ENCODE assay signal across 8 mouse cellular contexts in the genomic region with DNA sequence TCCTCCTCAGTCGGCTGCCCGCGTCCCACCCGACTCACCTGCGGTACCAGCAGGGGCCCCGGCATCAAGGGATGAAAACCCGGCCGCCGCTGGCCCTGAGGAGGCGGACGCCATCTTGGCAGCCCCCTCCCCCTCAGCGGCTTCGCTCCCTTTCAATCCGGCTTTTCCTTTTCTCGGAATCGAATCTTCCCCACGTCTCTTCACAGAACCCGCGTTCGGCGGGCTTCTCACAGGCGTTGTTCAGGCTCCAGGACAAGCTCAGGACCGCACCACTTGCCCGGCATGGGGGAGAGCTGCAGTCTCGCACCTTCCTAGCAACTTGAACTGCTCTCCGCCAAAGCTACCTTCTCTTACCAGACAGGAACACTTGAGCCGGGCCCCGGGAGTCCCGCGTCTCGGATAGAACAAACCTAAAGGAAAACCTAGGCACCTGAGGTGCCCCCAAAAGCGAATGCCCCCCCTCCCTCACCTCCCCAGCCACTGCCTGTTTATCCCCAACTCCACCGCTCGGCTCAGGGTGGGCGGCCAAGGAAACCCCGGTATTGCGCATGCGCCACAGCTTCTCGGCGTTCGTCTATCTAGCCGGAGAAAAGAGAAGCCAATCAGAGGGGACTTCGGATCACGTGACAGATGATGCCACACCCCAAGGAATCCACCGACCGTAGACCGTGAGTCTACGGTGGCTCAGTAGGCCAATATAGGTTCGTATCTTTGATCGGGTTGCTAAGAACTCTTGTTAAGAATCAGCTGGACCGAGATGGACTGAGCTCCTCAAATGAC. TPM values are rescaled to one million over a fixed set of nuclear protein-coding genes. Genes with fewer than 3 reads are reported as not detected.
DNase-seq lines count a peak whose midpoint lies in the region; ATAC-seq and TF ChIP-seq lines count a peak whose summit lies in the region.

A gene (minus strand): TSS at position 593 of the 780 bp plus-strand sequence.

- H3K9me3 ChIP-seq in forebrain, embryonic 10.5 days: no peaks in the 10 kb centered on the region
- no peaks in the 10 kb centered on the region for H3K9me3 ChIP-seq in heart, embryonic 15.5 days (replicated peaks)
- no peaks in the 10 kb centered on the region for H3K9me3 ChIP-seq in liver, embryonic 14.5 days (ENCODE audit: control insufficient read depth, low read length)
- H3K9me3 ChIP-seq in neural tube, embryonic 11.5 days (ENCODE audit: control insufficient read depth, low read length): no peaks in the 10 kb centered on the region
- H3K9me3 ChIP-seq in stomach, postnatal 0 days (ENCODE audit: control insufficient read depth, low read length): no peaks in the 10 kb centered on the region

- H3K27me3 ChIP-seq in forebrain, embryonic 10.5 days (ENCODE audit: poor library complexity, severe bottlenecking): no peaks in the 10 kb centered on the region
- no peaks in the 10 kb centered on the region for H3K27me3 ChIP-seq in heart, embryonic 15.5 days
- H3K27me3 ChIP-seq in liver, embryonic 14.5 days (ENCODE audit: control insufficient read depth, insufficient read depth, low read length): no peaks in the 10 kb centered on the region
- no peaks in the 10 kb centered on the region for H3K27me3 ChIP-seq in neural tube, embryonic 11.5 days (ENCODE audit: control insufficient read depth, insufficient read depth, low read length)
- no peaks in the 10 kb centered on the region for H3K27me3 ChIP-seq in stomach, postnatal 0 days (ENCODE audit: control insufficient read depth, insufficient read depth, low read length)

- H3K9ac ChIP-seq in heart, embryonic 15.5 days: peak within 1 kb of the TSS; percentile 87
- H3K9ac ChIP-seq in liver, embryonic 14.5 days (replicated peaks): peak within 1 kb of the TSS; percentile 76
- peak within 1 kb of the TSS; percentile 64 for H3K9ac ChIP-seq in neural tube, embryonic 11.5 days (ENCODE audit: low read length)
- H3K9ac ChIP-seq in stomach, postnatal 0 days (ENCODE audit: low read length): peak within 1 kb of the TSS; percentile 93

- whole genome bisulfite sequencing in forebrain, embryonic 10.5 days: under 1% methylated on average over 51 of the region's 51 CpGs
- WGBS in heart, embryonic 15.5 days: under 1% methylated on average over 51 of the region's 51 CpGs
- under 1% methylated on average over 51 of the region's 51 CpGs for WGBS in liver, embryonic 14.5 days (ENCODE audit: insufficient replicate concordance)
- WGBS in neural tube, embryonic 11.5 days: under 1% methylated on average over 51 of the region's 51 CpGs
- under 1% methylated on average over 51 of the region's 51 CpGs for WGBS in stomach, postnatal 0 days

- peaks cover 21% of the 10 kb centered on the region for H3K4me1 ChIP-seq in forebrain, embryonic 10.5 days
- peaks cover 18% of the 10 kb centered on the region for H3K4me1 ChIP-seq in heart, embryonic 15.5 days (replicated peaks)
- H3K4me1 ChIP-seq in liver, embryonic 14.5 days (replicated peaks; ENCODE audit: control insufficient read depth in 2 of 2, insufficient read depth in 2 of 2, low read length in 1 of 2): peaks cover 7 to 23% of the 10 kb centered on the region in 2 experiments
- peaks cover 7% of the 10 kb centered on the region; the same call in 1 of the 2 replicates for H3K4me1 ChIP-seq in neural tube, embryonic 11.5 days (ENCODE audit: control insufficient read depth, insufficient read depth, low read length)
- H3K4me1 ChIP-seq in stomach, postnatal 0 days (replicated peaks; ENCODE audit: control insufficient read depth, insufficient read depth): 0 out of 2 replicates have a peak, but pooled peaks cover 4% of the 10 kb centered on the region

- H3K36me3 ChIP-seq in forebrain, embryonic 10.5 days (replicated peaks): peaks cover 20% of the 10 kb centered on the region
- H3K36me3 ChIP-seq in heart, embryonic 15.5 days: 0 out of 2 replicates have a peak, but pooled peaks cover 3% of the 10 kb centered on the region
- no peaks in the 10 kb centered on the region for H3K36me3 ChIP-seq in liver, embryonic 14.5 days (replicated peaks; ENCODE audit: control insufficient read depth, insufficient read depth, low read depth)
- H3K36me3 ChIP-seq in neural tube, embryonic 11.5 days (ENCODE audit: control insufficient read depth, insufficient read depth, low read length): peaks cover 2% of the 10 kb centered on the region; the same call in 1 of the 2 replicates
- no peaks in the 10 kb centered on the region for H3K36me3 ChIP-seq in stomach, postnatal 0 days (ENCODE audit: control insufficient read depth, insufficient read depth, low read length)

- TF ChIP-seq CTCF in liver, embryonic 14.5 days (IDR thresholded peaks at IDR 0.05; ENCODE audit: low read depth): peak; percentile 51
- no peak for TF ChIP-seq CTCF in stomach, postnatal 0 days (IDR thresholded peaks at IDR 0.05; ENCODE audit: low read depth)

- peak; percentile 90 for ATAC-seq in heart, embryonic 15.5 days (replicated peaks; ENCODE audit: insufficient number of reproducible peaks, insufficient read depth, low FRiP score, low read depth)
- ATAC-seq in liver, embryonic 14.5 days (ENCODE audit: insufficient read depth): peak; percentile 83
- ATAC-seq in neural tube, embryonic 11.5 days (ENCODE audit: insufficient read depth, low FRiP score, low TSS enrichment): peak; percentile 91
- peak; percentile 92 for ATAC-seq in stomach, postnatal 0 days (ENCODE audit: low FRiP score, low TSS enrichment)

- peak; percentile 92 to 94 for DNase-seq in CD8-positive naive resting alpha-beta T cell, adult 2 months (ENCODE audit: low read depth in 2 of 2, low spot score in 2 of 2)
- DNase-seq in c-Kit-positive CD71-negative TER-119-negative erythroid progenitor cells, embryonic 14.5 days (ENCODE audit: low read depth): peak; percentile 98
- DNase-seq in forebrain, embryonic 10.5 days (ENCODE audit: extremely low spot score, low spot score): peak; percentile 98
- DNase-seq in kidney, postnatal 25 days: peak; percentile 97 to 98
- DNase-seq in liver, embryonic 14.5 days (ENCODE audit: low read depth in 3 of 3, low spot score in 3 of 3): peak; percentile 98 to 99 (median 99)
- DNase-seq in neural tube, embryonic 11.5 days (ENCODE audit: low spot score): peak; percentile 96
- peak; percentile 95 for DNase-seq in stomach, postnatal 0 days (ENCODE audit: low spot score)

- peak; percentile 21; the same call in 1 of the 2 replicates for TF ChIP-seq EP300 in liver, embryonic 14.5 days (IDR thresholded peaks at IDR 0.05; ENCODE audit: low read depth)
- TF ChIP-seq EP300 in stomach, postnatal 0 days (optimal IDR thresholded peaks at IDR 0.05): no peak

- peak within 1 kb of the TSS; percentile 90 for H3K27ac ChIP-seq in forebrain, embryonic 10.5 days
- H3K27ac ChIP-seq in heart, embryonic 15.5 days: peak within 1 kb of the TSS; percentile 87
- H3K27ac ChIP-seq in liver, embryonic 14.5 days: peak within 1 kb of the TSS; percentile 85
- H3K27ac ChIP-seq in neural tube, embryonic 11.5 days (ENCODE audit: low read depth, low read length): peak within 1 kb of the TSS; percentile 63
- peak within 1 kb of the TSS; percentile 91 for H3K27ac ChIP-seq in stomach, postnatal 0 days (replicated peaks)

- peak within 1 kb of the TSS; percentile 98 for H3K4me3 ChIP-seq in forebrain, embryonic 10.5 days
- peak within 1 kb of the TSS; percentile 73 for H3K4me3 ChIP-seq in heart, embryonic 15.5 days
- H3K4me3 ChIP-seq in liver, embryonic 14.5 days (ENCODE audit: insufficient read depth in 1 of 2, low read depth in 2 of 2, low read length in 2 of 2): peak within 1 kb of the TSS; percentile 67 to 91
- H3K4me3 ChIP-seq in neural tube, embryonic 11.5 days (ENCODE audit: low read depth, low read length): peak within 1 kb of the TSS; percentile 69
- peak within 1 kb of the TSS; percentile 94 for H3K4me3 ChIP-seq in stomach, postnatal 0 days (ENCODE audit: low read depth, low read length)

- H3K4me2 ChIP-seq in heart, embryonic 15.5 days: peak within 1 kb of the TSS; percentile 77
- peak within 1 kb of the TSS; percentile 97 for H3K4me2 ChIP-seq in liver, embryonic 14.5 days (ENCODE audit: low read depth)
- H3K4me2 ChIP-seq in neural tube, embryonic 11.5 days (ENCODE audit: low read depth): peak within 1 kb of the TSS; percentile 67
- peak within 1 kb of the TSS; percentile 73 for H3K4me2 ChIP-seq in stomach, postnatal 0 days (replicated peaks; ENCODE audit: low read depth)

RNA-seq across cellular contexts. Expression of the gene that starts here (rescaled TPM):
- polyA plus RNA-seq in forebrain, embryonic 10.5 days (2016; fragmentation: Nextera tagmentation; extraction: Ambion mirVana): 19.0 and 19.5 TPM in 2 replicates
- polyA plus RNA-seq in heart, embryonic 15.5 days (2015; fragmentation: Nextera tagmentation; extraction: Ambion mirVana): 14.1 and 16.5 TPM in 2 replicates
- 7.9 and 9.4 TPM in 2 replicates for polyA plus RNA-seq in liver, embryonic 14.5 days (2012; rRNA removed)
- polyA plus RNA-seq in liver, embryonic 14.5 days (2014; fragmentation: Nextera tagmentation; extraction: Ambion mirVana): 4.7 and 5.5 TPM in 2 replicates
- 12.3 and 13.4 TPM in 2 replicates for polyA plus RNA-seq in neural tube, embryonic 11.5 days (2014; fragmentation: Nextera tagmentation; extraction: Ambion mirVana)
- polyA plus RNA-seq in stomach, postnatal 0 days (2015; fragmentation: Nextera tagmentation; extraction: Ambion mirVana): 15.7 and 17.8 TPM in 2 replicates

Comparison
In these comparisons a context has a peak if more than half of its experiments do, and no peak if none do; other contexts are left out.
1. Peak in every context shown above with its lines: DNase-seq, ATAC-seq, H3K4me3 ChIP-seq and H3K27ac ChIP-seq.